Mouse (Mus musculus) forebrain, embryonic 11.5 days (tissue): ENCODE data around the gene St6gal1. TPM values are rescaled to one million over a fixed set of nuclear protein-coding genes. Genes with fewer than 3 reads are reported as not detected.

Source experiments
- ATAC-seq: fragments of 200-750 bp; cut with Nextera tagmentation; replicated peaks from 2 replicates; pipeline ENCODE4 v1.8.0; 2017; ENCODE audit warnings: moderate TSS enrichment; ENCODE audit not compliant: low FRiP score
- DNase-seq: peaks from one replicate; pipeline ENCODE4 v3.0.0-alpha.2; 2017; ENCODE audit warnings: low spot score
- H3K27ac ChIP-seq: fragments of 300-500 bp; sonication (generic); 2 replicates; pipeline ENCODE4 v1.5.1; 2014; ENCODE audit warnings: low read depth, low read length
- H3K27me3 ChIP-seq: fragments of 300-500 bp; sonication (generic); 2 replicates; pipeline ENCODE4 v1.6.1; 2014; ENCODE audit warnings: mild to moderate bottlenecking, low read length, mixed read lengths; ENCODE audit not compliant: control insufficient read depth, insufficient read depth
- H3K36me3 ChIP-seq: fragments of 300-500 bp; sonication (generic); 2 replicates; pipeline ENCODE4 v1.6.1; 2014; ENCODE audit warnings: mild to moderate bottlenecking, low read length, moderate library complexity, mixed read lengths; ENCODE audit not compliant: control insufficient read depth, insufficient read depth
- H3K4me1 ChIP-seq: fragments of 300-500 bp; sonication (generic); replicated peaks from 2 replicates; pipeline ENCODE4 v1.6.1; 2014; ENCODE audit warnings: low read length, mixed read lengths; ENCODE audit not compliant: control insufficient read depth, insufficient read depth
- H3K4me2 ChIP-seq: fragments of 300-500 bp; sonication (generic); 2 replicates; pipeline ENCODE4 v1.6.1; 2014; ENCODE audit warnings: low read depth, mild to moderate bottlenecking, low read length, moderate library complexity, mixed read lengths; ENCODE audit not compliant: severe bottlenecking
- H3K4me3 ChIP-seq: fragments of 300-500 bp; sonication (generic); 2 replicates; pipeline ENCODE4 v1.5.1; 2014; ENCODE audit warnings: low read depth, low read length
- H3K9ac ChIP-seq: fragments of 300-500 bp; sonication (generic); 2 replicates; pipeline ENCODE4 v1.6.1; 2014; ENCODE audit warnings: low read length
- H3K9me3 ChIP-seq: fragments of 300-500 bp; sonication (generic); 2 replicates; pipeline ENCODE4 v1.6.1; 2016; ENCODE audit warnings: low read length, mixed read lengths; ENCODE audit not compliant: control insufficient read depth
- WGBS: fragments of 180-500 bp; shearing (Covaris S2); extraction: QIAGEN DNeasy Blood & Tissue Kit; methylation state at CpG from one replicate; pipeline ENCODE4 v1.1.7; 2014; 5-methylcytosine and 5-hydroxymethylcytosine counted together
- polyA plus RNA-seq: library from polyadenylated mRNA; unstranded; fragments of >200 nt; fragmentation: Nextera tagmentation; extraction: Ambion mirVana; gene quantifications from 2 replicates; pipeline ENCODE4 v1.2.1, GENCODE M21; 2014

St6gal1 gene
- polyA plus RNA-seq, 1 experiment from 2014 or later, result 24.7 TPM

- ATAC-seq (no peak), DNase-seq (no peak)
- WGBS, result 80% methylated on average over 3 of the region's 3 CpGs
- Histone ChIP-seq H3K4me2 (no peak overlapping the region), H3K4me3 (no peak overlapping the region), H3K9me3 (no peaks in the 10 kb centered on the region), H3K9ac (no peak overlapping the region), H3K36me3 (no peaks in the 10 kb centered on the region), H3K4me1 (no peaks in the 10 kb centered on the region), H3K27me3 (no peaks in the 10 kb centered on the region), H3K27ac (no peak overlapping the region)
Measured at GRCm38 (mm10) chr16:23379536-23380230, 155.1 kb downstream of the St6gal1 start.

GRCm38 (mm10) chr16:23384304-23384703, 159.8 kb downstream of the St6gal1 start:
- H3K9me3 ChIP-seq, result no peaks in the 10 kb centered on the region
- H3K27me3 ChIP-seq, result no peaks in the 10 kb centered on the region
- no peak for DNase-seq
- no peak overlapping the region for H3K27ac ChIP-seq
- H3K4me2 ChIP-seq, result no peak overlapping the region
- no peak for ATAC-seq
- H3K9ac ChIP-seq, result no peak overlapping the region
- no peaks in the 10 kb centered on the region for H3K4me1 ChIP-seq
- H3K36me3 ChIP-seq, result no peaks in the 10 kb centered on the region
- no peak overlapping the region for H3K4me3 ChIP-seq

GRCm38 (mm10) chr16:23397931-23398330, 173.4 kb downstream of the St6gal1 start:
- 92% methylated on average over 5 of the region's 5 CpGs for WGBS
- DNase-seq (no peak), ATAC-seq (no peak)
- H3K27me3 ChIP-seq, result no peaks in the 10 kb centered on the region
- no peaks in the 10 kb centered on the region for H3K4me1 ChIP-seq
- no peak overlapping the region for H3K4me3 ChIP-seq
- H3K9ac ChIP-seq, result no peak overlapping the region
- H3K4me2 ChIP-seq, result no peak overlapping the region
- no peak overlapping the region for H3K27ac ChIP-seq
- H3K36me3 ChIP-seq, result no peaks in the 10 kb centered on the region
- H3K9me3 ChIP-seq, result no peaks in the 10 kb centered on the region

GRCm38 (mm10) chr16:23401463-23401862, 176.9 kb downstream of the St6gal1 start:
- Histone ChIP-seq H3K4me1 (no peaks in the 10 kb centered on the region), H3K4me3 (no peak overlapping the region), H3K9ac (no peak overlapping the region), H3K9me3 (no peaks in the 10 kb centered on the region), H3K4me2 (no peak overlapping the region), H3K27me3 (no peaks in the 10 kb centered on the region), H3K36me3 (no peaks in the 10 kb centered on the region), H3K27ac (no peak overlapping the region)
- DNase-seq, result no peak
- ATAC-seq, result no peak
- WGBS, result 66% methylated on average over 4 of the region's 4 CpGs

- Histone ChIP-seq H3K4me2 (no peak overlapping the region), H3K27ac (no peak overlapping the region), H3K9me3 (no peaks in the 10 kb centered on the region), H3K36me3 (no peaks in the 10 kb centered on the region), H3K27me3 (no peaks in the 10 kb centered on the region), H3K9ac (no peak overlapping the region), H3K4me3 (no peak overlapping the region), H3K4me1 (no peaks in the 10 kb centered on the region)
- no peak for DNase-seq
- 57% methylated on average over 3 of the region's 3 CpGs for WGBS
- ATAC-seq, result no peak
Measured at GRCm38 (mm10) chr16:23401959-23402358, 177.4 kb downstream of the St6gal1 start.

- no peak overlapping the region for H3K9ac ChIP-seq
- peak; percentile 86 for DNase-seq
- no peak for ATAC-seq
- H3K27ac ChIP-seq, result no peak overlapping the region
- H3K9me3 ChIP-seq, result no peaks in the 10 kb centered on the region
- no peaks in the 10 kb centered on the region for H3K4me1 ChIP-seq
- H3K4me2 ChIP-seq, result no peak overlapping the region
- H3K36me3 ChIP-seq, result no peaks in the 10 kb centered on the region
- 56% methylated on average over 8 of the region's 8 CpGs for WGBS
- H3K27me3 ChIP-seq, result no peaks in the 10 kb centered on the region
- no peak overlapping the region for H3K4me3 ChIP-seq
Measured at GRCm38 (mm10) chr16:23403008-23403755, 178.6 kb downstream of the St6gal1 start.

Other genes with a start within 250 kb of the St6gal1 start
- gene Kng2, start 195.3 kb upstream of the St6gal1 start, polyA plus RNA-seq, result not detected in 2 replicates
- not detected in 2 replicates for gene Kng1, start 166.9 kb upstream of the St6gal1 start, polyA plus RNA-seq
- 204 TPM in 2 replicates for gene Eif4a2, start 117.3 kb upstream of the St6gal1 start, polyA plus RNA-seq
- gene Rfc4, start 97.0 kb upstream of the St6gal1 start, polyA plus RNA-seq, result 212 and 239 TPM in 2 replicates
- gene Adipoq, start 78.2 kb upstream of the St6gal1 start, polyA plus RNA-seq, result not detected in 2 replicates
- gene Rtp1, start 204.4 kb downstream of the St6gal1 start, polyA plus RNA-seq, result 0.15 and 0.19 TPM in 2 replicates